Mouse (Mus musculus): ENCODE results near the gene March10. TPM values are rescaled to one million over a fixed set of nuclear protein-coding genes. Genes with fewer than 3 reads are reported as not detected.

Gene March10
- polyA plus RNA-seq, 1 experiment from 2014 or later, result 0.23 TPM

GRCm38 (mm10) chr11:105371818-105372217 is 84.7 kb downstream of the March10 start:
- no peak overlapping the region for H3K4me2 ChIP-seq (ENCODE audit: low read length)
- ATAC-seq, result no peak
- no peaks in the 10 kb centered on the region for H3K9me3 ChIP-seq (replicated peaks; ENCODE audit: control insufficient read depth, low read length)
- H3K27ac ChIP-seq (ENCODE audit: low read depth, low read length), result no peak overlapping the region
- 83% methylated on average over 9 of the region's 9 CpGs for WGBS
- no peaks in the 10 kb centered on the region for H3K4me1 ChIP-seq (ENCODE audit: control insufficient read depth, insufficient read depth, low read length)
- no peaks in the 10 kb centered on the region for H3K36me3 ChIP-seq (ENCODE audit: control insufficient read depth, insufficient read depth, low read length)
- H3K9ac ChIP-seq (ENCODE audit: low read length), result no peak overlapping the region
- no peak overlapping the region for H3K4me3 ChIP-seq (ENCODE audit: low read depth, low read length)
- H3K27me3 ChIP-seq (replicated peaks; ENCODE audit: control insufficient read depth, insufficient read depth, low read length), result no peaks in the 10 kb centered on the region
- DNase-seq (ENCODE audit: low spot score), result no peak

- 91% methylated on average over 13 of the region's 13 CpGs for WGBS
- ATAC-seq (no peak), DNase-seq (ENCODE audit: low spot score) (no peak)
- Histone ChIP-seq H3K9me3 (replicated peaks; ENCODE audit: control insufficient read depth, low read length) (no peaks in the 10 kb centered on the region), H3K4me2 (ENCODE audit: low read length) (no peak overlapping the region), H3K27ac (ENCODE audit: low read depth, low read length) (no peak overlapping the region), H3K27me3 (replicated peaks; ENCODE audit: control insufficient read depth, insufficient read depth, low read length) (no peaks in the 10 kb centered on the region), H3K4me3 (ENCODE audit: low read depth, low read length) (no peak overlapping the region), H3K9ac (ENCODE audit: low read length) (no peak overlapping the region), H3K36me3 (ENCODE audit: control insufficient read depth, insufficient read depth, low read length) (no peaks in the 10 kb centered on the region), H3K4me1 (ENCODE audit: control insufficient read depth, insufficient read depth, low read length) (peaks cover 9% of the 10 kb centered on the region)
Measured at GRCm38 (mm10) chr11:105369526-105370386, 86.8 kb downstream of the March10 start.

GRCm38 (mm10) chr11:105368833-105369232 is 87.7 kb downstream of the March10 start:
- Histone ChIP-seq H3K9ac (ENCODE audit: low read length) (no peak overlapping the region), H3K36me3 (ENCODE audit: control insufficient read depth, insufficient read depth, low read length) (no peaks in the 10 kb centered on the region), H3K4me1 (ENCODE audit: control insufficient read depth, insufficient read depth, low read length) (peaks cover 18% of the 10 kb centered on the region), H3K27me3 (replicated peaks; ENCODE audit: control insufficient read depth, insufficient read depth, low read length) (no peaks in the 10 kb centered on the region), H3K9me3 (replicated peaks; ENCODE audit: control insufficient read depth, low read length) (no peaks in the 10 kb centered on the region), H3K4me3 (ENCODE audit: low read depth, low read length) (no peak overlapping the region), H3K4me2 (ENCODE audit: low read length) (no peak overlapping the region), H3K27ac (ENCODE audit: low read depth, low read length) (no peak overlapping the region)
- 94% methylated on average over 5 of the region's 5 CpGs for WGBS
- DNase-seq (ENCODE audit: low spot score) (no peak), ATAC-seq (no peak)

DNA sequence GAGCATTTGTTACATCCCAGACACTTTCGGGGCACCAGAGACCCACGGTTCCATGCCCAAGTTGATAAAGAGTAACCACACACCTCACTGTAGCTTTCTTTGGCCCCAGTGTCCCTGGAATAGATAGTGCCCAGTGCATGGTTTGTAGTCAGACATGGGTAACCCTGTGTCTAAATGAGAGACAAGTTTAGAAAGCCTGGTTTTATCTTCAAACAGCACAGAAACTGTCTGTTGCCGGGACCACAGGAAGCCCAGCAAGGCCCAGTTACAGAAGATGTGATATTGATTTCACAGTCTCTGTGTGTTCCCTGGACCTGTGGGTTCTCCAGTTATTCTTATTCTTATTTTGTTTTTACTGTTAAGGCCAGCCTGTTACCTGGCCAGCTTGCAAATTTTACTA is 89.4 kb downstream of the March10 start:
- ATAC-seq (no peak), DNase-seq (ENCODE audit: low spot score) (no peak)
- H3K27ac ChIP-seq (ENCODE audit: low read depth, low read length), result no peak overlapping the region
- peaks cover 22% of the 10 kb centered on the region for H3K4me1 ChIP-seq (ENCODE audit: control insufficient read depth, insufficient read depth, low read length)
- 84% methylated on average over 3 of the region's 3 CpGs for WGBS
- H3K36me3 ChIP-seq (ENCODE audit: control insufficient read depth, insufficient read depth, low read length), result no peaks in the 10 kb centered on the region
- H3K9me3 ChIP-seq (replicated peaks; ENCODE audit: control insufficient read depth, low read length), result no peaks in the 10 kb centered on the region
- no peak overlapping the region for H3K4me2 ChIP-seq (ENCODE audit: low read length)
- no peaks in the 10 kb centered on the region for H3K27me3 ChIP-seq (replicated peaks; ENCODE audit: control insufficient read depth, insufficient read depth, low read length)
- no peak overlapping the region for H3K4me3 ChIP-seq (ENCODE audit: low read depth, low read length)
- H3K9ac ChIP-seq (ENCODE audit: low read length), result no peak overlapping the region

DNA sequence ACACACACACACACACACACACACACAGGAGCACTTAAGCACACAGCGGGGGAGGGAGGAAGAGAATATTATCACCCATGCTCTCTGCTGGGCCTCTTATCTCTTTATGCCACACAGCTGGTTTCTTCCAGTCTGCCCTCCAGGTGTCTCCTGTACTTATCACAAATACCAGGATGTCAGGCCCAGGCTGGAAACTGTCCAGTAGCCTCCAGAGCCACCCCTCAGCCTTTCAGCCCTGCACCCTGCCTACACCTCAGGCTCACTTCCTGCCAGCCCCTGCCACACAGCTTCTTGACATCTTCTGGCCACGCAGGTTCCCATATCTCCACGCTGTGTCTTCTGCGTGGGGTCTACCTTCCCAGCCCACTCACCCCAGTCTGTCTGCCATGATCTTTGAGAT is 90.5 kb downstream of the March10 start:
- H3K9ac ChIP-seq (ENCODE audit: low read length), result no peak overlapping the region

DNA sequence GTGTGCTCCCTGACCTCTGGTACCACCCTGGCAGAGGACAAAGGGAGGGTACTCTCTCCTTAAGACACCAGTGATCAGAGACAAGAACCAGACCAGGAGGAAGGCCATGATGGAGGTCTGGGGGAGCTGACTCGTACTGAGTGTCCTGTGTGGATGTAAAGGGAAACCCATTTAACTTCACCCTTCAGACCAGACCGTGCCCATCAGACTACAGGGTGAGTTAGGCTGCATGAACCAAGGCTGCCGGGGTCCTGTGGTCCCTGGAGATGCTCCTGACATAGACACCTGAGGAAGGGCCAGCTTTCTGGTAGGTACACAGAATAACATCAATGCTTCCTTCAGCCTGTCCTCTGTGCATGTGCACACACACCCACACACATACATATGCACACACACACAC is 90.9 kb downstream of the March10 start:
- ATAC-seq, result no peak
- no peaks in the 10 kb centered on the region for H3K36me3 ChIP-seq (ENCODE audit: control insufficient read depth, insufficient read depth, low read length)
- 81% methylated on average over 3 of the region's 3 CpGs for whole genome bisulfite sequencing
- DNase-seq (ENCODE audit: low spot score), result no peak
- peaks cover 22% of the 10 kb centered on the region for H3K4me1 ChIP-seq (ENCODE audit: control insufficient read depth, insufficient read depth, low read length)
- no peak overlapping the region for H3K4me3 ChIP-seq (ENCODE audit: low read depth, low read length)
- no peak overlapping the region for H3K27ac ChIP-seq (ENCODE audit: low read depth, low read length)
- H3K27me3 ChIP-seq (replicated peaks; ENCODE audit: control insufficient read depth, insufficient read depth, low read length), result no peaks in the 10 kb centered on the region
- H3K4me2 ChIP-seq (ENCODE audit: low read length), result no peak overlapping the region
- peak overlapping the region; percentile 3; the same call in 1 of the 2 replicates for H3K9ac ChIP-seq (ENCODE audit: low read length)
- H3K9me3 ChIP-seq (replicated peaks; ENCODE audit: control insufficient read depth, low read length), result no peaks in the 10 kb centered on the region

More for the DNA sequence above, 90.5 kb downstream of the March10 start:
- Histone ChIP-seq H3K4me3 (ENCODE audit: low read depth, low read length) (no peak overlapping the region), H3K36me3 (ENCODE audit: control insufficient read depth, insufficient read depth, low read length) (no peaks in the 10 kb centered on the region), H3K27ac (ENCODE audit: low read depth, low read length) (no peak overlapping the region), H3K9me3 (replicated peaks; ENCODE audit: control insufficient read depth, low read length) (no peaks in the 10 kb centered on the region), H3K4me1 (ENCODE audit: control insufficient read depth, insufficient read depth, low read length) (peaks cover 22% of the 10 kb centered on the region), H3K27me3 (replicated peaks; ENCODE audit: control insufficient read depth, insufficient read depth, low read length) (no peaks in the 10 kb centered on the region), H3K4me2 (ENCODE audit: low read length) (no peak overlapping the region)
- WGBS, result 97% methylated on average over 3 of the region's 4 CpGs
- no peak for DNase-seq (ENCODE audit: low spot score)
- ATAC-seq, result no peak

GRCm38 (mm10) chr11:105364386-105365065 is 92.0 kb downstream of the March10 start:
- Histone ChIP-seq H3K27ac (ENCODE audit: low read depth, low read length) (peak overlapping the region; percentile 75), H3K36me3 (ENCODE audit: control insufficient read depth, insufficient read depth, low read length) (no peaks in the 10 kb centered on the region), H3K4me3 (ENCODE audit: low read depth, low read length) (peak overlapping the region; percentile 49), H3K27me3 (replicated peaks; ENCODE audit: control insufficient read depth, insufficient read depth, low read length) (no peaks in the 10 kb centered on the region), H3K9me3 (replicated peaks; ENCODE audit: control insufficient read depth, low read length) (no peaks in the 10 kb centered on the region), H3K9ac (ENCODE audit: low read length) (peak overlapping the region; percentile 80), H3K4me1 (ENCODE audit: control insufficient read depth, insufficient read depth, low read length) (peaks cover 22% of the 10 kb centered on the region), H3K4me2 (ENCODE audit: low read length) (peak overlapping the region; percentile 84)
- 12% methylated on average over 12 of the region's 12 CpGs for WGBS
- no peak for ATAC-seq
- DNase-seq (ENCODE audit: low spot score), result peak; percentile 56

DNA sequence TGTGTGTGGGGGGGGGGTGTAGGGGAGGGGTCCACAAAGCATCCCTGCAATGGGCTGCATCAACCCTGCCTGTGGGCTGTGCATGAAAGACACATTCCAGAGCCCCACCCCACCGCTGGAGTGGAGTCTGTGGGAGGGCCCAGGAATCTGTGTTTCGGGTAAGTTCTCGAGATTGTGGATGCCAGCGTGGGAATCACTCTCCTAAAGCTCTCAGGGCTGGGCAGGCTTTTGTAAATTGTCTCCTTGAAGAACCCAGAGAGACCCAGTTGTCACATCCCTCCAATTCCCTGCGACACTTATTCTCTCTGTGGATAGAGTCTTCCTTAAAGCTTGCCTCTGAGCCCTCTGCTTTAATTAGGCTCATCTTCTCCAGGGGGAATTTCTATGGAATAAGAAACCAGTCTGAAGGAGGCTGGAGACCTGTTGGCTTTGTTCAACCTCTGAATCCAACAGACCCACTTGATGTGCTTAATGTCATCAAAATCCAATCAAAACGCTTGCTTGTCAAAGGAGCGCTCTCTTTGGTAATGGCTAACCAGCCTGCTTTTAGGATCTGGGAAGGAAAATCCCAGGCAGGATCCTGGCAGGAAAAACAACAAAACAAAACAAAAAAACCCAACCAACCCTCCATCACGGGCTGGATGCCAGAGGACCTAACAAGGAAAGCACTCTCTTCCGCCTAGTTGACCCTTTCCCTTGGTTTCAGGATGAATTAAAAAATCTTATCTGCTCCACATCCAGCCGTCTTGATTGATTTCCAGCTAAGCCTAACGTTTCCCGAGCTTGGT is 92.7 kb downstream of the March10 start:
- Histone ChIP-seq H3K4me1 (ENCODE audit: control insufficient read depth, insufficient read depth, low read length) (peaks cover 22% of the 10 kb centered on the region), H3K9ac (ENCODE audit: low read length) (peak overlapping the region; percentile 80), H3K4me3 (ENCODE audit: low read depth, low read length) (peak overlapping the region; percentile 49), H3K9me3 (replicated peaks; ENCODE audit: control insufficient read depth, low read length) (no peaks in the 10 kb centered on the region), H3K27me3 (replicated peaks; ENCODE audit: control insufficient read depth, insufficient read depth, low read length) (no peaks in the 10 kb centered on the region), H3K36me3 (ENCODE audit: control insufficient read depth, insufficient read depth, low read length) (no peaks in the 10 kb centered on the region), H3K4me2 (ENCODE audit: low read length) (peak overlapping the region; percentile 84), H3K27ac (ENCODE audit: low read depth, low read length) (peak overlapping the region; percentile 75)
- 13% methylated on average over 12 of the region's 12 CpGs for WGBS
- ATAC-seq, result peak; percentile 64
- peak; percentile 67 for DNase-seq (ENCODE audit: low spot score)

All from forebrain, embryonic 14.5 days (tissue).